Mouse (Mus musculus) left cerebral cortex, adult 18-20 months (tissue): ENCODE results near the gene Cd9. TPM values are rescaled to one million over a fixed set of nuclear protein-coding genes. Genes with fewer than 3 reads are reported as not detected.

Source experiments
- DNase-seq, 2 experiments: peaks; one replicate each; pipeline ENCODE4 v3.0.0; 2021 to 2022; ENCODE audit warnings: low spot score in 2 of 2, mixed read lengths in 1 of 2
- long read RNA-seq, 2 experiments: library from polyadenylated mRNA; stranded (forward); transcript quantifications; one replicate each; pipeline ENCODE4 v2.0.0; 2021
- total RNA-seq, 2 experiments: library from RNA; stranded (reverse); gene quantifications; 2 replicates each; pipeline ENCODE4 v1.2.3; 2021

Cd9 gene
- total RNA-seq: 10 to 100 TPM; 37.7 to 41.6 TPM
- long read RNA-seq, experiment 1, transcript Cd9-201 (8 exons, 1,228 nt): major isoform, 81 of 82 reads
- long read RNA-seq, experiment 1, partial matches to known transcripts: 0 of 82 reads
- long read RNA-seq, experiment 1, other reads (novel, unspliced or antisense): 1 of 82 reads
- long read RNA-seq, experiment 2, transcript Cd9-201 (8 exons, 1,228 nt): major isoform, 59 of 59 reads
- long read RNA-seq, experiment 2, partial matches to known transcripts: 0 of 59 reads
- long read RNA-seq, experiment 2, other reads (novel, unspliced or antisense): 0 of 59 reads

DNA sequence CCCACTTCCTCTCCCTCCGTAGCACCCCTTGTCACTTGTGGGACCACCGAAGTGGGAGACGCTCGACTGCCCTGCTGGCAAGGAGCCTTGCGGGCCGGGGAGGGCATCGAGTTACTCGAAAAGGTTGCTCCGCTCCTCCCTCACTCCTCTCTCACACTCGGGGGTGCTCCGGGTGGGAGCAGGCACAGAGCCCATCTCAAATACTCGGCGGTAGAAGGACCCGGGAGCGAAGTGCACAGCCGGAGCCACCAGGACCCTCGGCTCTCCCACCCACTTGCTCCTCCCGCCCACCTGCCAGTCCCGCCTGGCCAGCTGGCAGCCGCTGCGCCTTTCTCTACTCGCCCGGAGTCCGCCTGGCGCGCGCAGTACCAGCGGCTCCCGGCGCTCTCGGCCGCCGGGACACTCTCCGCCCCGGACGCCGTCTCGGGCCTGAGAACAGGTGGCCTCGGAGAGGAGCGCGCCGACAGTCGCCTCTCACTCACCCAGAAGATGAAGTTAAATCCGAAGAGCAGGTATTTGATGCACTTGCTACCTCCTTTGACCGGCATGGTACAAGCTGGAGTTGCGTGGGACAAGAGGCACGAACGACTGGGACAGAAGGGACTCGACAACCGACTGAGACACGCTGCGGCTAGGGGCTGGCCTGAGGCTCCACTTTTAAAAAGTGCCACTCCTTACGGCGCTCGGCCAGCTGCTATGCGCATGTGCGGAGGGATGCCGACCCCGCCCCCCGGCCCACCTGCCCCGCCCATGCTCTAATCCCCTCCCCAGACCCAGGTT lies at the start of gene Cd9:
Gene Cd9 (minus strand): TSS at position 700 of the 780 bp plus-strand sequence.
- peak; percentile 24 to 34 for DNase-seq

DNA sequence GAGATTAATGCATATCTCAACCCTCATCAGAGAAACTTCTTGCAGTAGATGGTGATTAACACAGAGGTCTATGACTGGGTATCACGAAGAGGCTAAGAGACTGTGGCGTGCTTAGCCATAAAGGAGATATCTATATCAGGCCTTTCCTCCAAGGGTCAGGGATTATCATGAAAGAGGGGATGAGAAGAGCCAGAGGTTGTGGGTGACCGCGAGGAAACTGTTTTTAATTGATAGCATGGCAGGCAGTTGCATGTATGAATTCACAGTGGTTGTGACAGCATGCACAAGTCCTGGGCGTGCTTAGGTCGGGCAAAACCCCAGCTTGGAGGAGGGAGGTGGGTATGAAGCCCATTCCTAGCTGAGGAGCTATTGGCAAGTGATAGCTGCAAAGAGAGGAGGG lies 46.7 kb upstream of the Cd9 start:
- no peak for DNase-seq

- no peak for DNase-seq
These were observed 46.2 kb upstream of the Cd9 start for GRCm38 (mm10) chr6:125540826-125541225.

DNA sequence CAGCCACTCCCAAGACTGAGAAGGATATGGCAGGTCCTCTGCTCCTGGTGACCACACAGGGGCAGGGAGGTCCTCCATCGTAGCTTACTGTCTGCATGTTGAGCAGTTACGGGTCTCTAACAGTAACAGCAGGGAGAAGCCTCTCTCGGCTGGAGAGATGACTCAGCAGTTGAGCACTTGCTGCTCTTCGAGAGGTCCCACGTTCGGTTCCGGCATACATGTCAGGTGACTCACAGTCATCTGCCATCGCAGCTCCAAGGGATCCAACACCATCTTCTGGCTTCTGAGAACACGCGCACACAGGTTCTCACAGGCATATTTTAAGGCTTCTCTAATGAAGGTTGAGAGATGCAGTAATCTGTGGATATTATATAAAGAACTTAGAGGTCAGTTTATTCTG lies 45.6 kb upstream of the Cd9 start:
- no peak for DNase-seq

GRCm38 (mm10) chr6:125539423-125539822 lies 44.8 kb upstream of the Cd9 start:
- no peak for DNase-seq

DNA sequence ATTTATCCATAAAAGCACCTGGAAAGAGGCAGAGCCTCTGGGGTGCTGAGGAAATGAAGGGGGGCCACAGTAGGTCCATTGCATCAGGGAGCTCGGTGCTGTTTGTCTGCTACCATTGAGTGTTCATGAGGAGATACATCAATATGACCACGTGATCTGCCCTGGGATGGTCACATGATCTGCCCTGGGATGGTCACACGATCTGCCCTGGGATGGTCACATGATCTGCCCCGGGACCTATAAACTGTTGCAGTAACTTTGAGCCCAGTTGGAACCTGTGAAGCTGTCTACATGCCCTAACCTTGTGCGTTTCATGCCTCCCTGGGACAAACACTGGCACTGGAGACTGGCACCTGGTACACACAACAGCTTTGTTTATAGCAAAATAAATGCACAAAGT lies 43.9 kb upstream of the Cd9 start:
- no peak for DNase-seq

- no peak for DNase-seq
These were observed 40.4 kb upstream of the Cd9 start for GRCm38 (mm10) chr6:125534990-125535389.

- DNase-seq: no peak
These were observed 38.6 kb upstream of the Cd9 start for GRCm38 (mm10) chr6:125533104-125533650.

- DNase-seq: no peak
These were observed 34.9 kb upstream of the Cd9 start for GRCm38 (mm10) chr6:125529479-125529878.

GRCm38 (mm10) chr6:125528614-125529200 lies 34.1 kb upstream of the Cd9 start:
- no peak for DNase-seq

DNA sequence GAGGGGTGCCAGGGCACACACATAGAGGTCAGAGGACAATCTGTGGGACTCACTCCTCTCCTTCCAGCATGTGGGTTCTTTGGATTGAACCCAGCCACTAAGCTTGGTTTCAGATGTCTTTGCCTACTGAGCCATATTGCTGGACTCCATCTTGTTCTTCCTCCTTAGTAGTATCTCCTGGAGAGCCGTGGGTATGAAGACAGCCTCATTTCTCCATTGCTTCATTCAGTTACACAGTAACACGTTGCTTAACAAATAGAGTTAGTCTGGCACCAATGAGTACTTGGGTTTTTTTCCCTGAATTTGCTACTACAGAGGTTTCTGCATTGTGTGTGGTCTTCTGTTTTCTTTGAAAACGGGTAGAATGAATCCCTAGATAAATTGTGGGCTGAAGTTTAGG lies 31.5 kb upstream of the Cd9 start:
- no peak for DNase-seq

- no peak for DNase-seq
These were observed 29.4 kb upstream of the Cd9 start for GRCm38 (mm10) chr6:125524027-125524426.

DNA sequence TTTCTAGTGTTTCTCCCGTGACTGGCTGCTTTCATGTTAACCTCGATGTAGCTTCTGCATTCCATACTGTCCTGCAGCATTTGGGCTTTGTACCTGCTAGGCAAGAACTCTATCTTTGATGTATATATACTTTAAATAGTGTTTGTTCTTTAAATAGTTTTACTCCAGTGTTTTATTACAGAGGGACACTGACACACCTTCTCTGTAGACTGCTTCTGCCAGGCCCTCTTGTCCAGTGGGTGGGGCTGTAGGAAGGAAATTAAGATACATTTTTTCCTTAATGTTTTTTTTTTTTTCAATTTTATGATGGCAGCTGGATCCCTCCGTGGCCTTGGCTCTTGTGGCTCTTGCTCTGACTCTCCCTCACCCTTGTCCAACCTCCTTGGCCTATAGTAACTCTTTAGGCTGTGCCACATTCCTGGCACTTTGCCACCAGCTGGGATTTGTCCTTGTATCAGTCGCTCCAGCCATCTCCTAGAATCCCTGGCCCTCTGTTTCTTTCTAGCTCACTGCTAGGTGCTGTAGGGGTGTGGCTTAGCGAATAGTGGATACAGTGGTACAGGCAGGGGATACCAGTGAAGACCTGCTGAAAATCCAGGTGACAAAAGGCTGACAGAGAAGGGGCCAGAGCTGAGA lies 27.1 kb upstream of the Cd9 start:
- DNase-seq: no peak

DNA sequence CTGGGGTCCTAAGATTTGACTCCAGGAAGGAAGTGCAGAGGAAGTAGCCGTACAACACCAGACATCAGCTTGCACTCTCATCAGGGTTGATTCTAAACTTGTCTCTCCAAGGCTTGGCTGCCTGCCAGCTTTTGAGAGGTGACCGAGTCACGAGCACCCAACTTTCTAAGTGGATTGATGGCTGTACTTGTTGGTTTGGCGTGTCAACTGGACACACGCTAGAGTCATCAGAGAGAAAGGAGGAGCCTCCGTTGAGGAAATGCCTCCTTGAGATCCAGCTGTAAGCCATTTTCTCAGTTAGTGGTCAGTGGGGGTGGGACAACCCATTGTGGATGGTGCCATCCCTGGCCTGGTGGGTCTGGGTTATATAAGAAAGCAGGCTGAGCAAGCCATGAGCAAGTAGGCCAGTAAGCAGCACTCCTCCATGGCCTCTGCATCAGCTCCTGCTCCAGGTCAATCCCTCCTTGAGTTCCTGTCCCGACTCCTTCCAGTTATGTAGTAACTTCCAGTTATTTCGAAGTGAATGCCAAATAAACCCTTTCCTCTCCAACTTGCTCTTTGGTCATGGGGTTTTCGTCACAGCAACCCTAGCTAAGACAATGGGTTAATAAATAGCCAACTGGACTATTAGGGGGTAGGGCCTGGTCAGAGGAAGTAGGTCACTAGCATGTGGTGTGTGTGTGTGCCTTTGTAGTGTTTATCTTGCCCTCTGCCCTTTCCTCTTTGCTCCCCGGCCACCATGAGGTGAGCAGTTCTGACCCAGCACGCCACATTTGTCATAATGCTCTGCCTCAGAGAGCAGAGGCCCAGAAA lies 21.1 kb upstream of the Cd9 start:
- DNase-seq: no peak

- no peak for DNase-seq
These were observed 18.5 kb upstream of the Cd9 start for GRCm38 (mm10) chr6:125512950-125513596.

DNA sequence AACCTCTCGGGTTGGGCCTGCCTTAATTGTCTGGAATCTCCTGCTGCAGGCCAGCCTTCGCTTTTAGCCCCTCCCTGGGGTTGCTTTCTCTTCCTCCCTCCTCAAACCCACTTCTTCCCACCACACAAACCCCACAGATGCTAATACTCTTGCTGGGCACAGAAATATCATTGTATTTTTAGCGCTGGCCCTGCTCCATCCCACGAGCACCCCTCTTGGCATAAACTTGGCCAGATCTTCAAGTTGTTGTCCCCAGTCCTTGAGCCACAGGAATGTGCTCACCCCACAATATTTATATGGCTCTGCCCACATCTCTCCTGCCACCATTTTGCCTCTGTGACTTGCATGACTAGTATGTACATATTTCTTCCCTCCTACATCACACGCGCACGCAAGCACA lies 16.6 kb upstream of the Cd9 start:
- DNase-seq: no peak

DNA sequence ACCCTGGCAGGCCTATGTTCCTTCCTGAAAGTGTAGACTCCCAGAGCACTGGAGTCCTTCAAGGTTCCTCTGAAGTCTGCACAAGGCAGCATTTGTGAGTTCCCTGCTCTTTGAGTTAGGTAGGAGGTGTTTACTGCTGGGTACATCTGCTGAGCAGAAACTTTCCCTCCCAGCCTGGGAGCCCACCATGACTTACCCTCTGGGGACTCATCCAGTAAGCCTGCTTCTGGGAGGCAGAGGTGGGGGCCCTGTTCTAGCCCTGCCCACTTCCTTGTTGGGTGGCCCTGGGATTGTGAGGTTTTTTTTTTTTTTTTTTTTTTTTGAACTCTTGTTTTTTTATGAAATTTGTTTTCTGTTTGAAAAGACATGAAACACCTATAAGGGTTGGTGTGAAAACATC lies 16.1 kb upstream of the Cd9 start:
- DNase-seq: no peak

DNA sequence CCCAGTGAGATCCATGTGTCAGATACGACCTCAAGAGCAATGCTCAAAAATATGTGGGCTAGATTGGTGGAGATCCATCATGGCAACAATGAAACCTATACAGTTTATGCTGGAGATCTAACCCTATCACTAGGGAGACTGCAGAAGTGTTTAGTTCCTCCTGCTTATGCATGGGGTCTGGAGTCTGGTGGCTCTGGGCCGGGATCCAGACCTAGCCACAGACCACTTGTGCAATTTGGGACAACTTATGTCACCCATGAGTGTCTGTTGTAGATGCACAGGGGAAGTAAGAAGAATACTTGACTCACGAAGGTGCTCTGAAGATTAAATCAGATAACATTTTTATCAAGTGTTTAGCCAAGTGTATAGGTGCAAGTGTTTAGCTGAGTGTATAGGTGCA lies 15.2 kb upstream of the Cd9 start:
- DNase-seq: no peak

- DNase-seq: no peak
These were observed 11.8 kb upstream of the Cd9 start for GRCm38 (mm10) chr6:125506427-125506826.
